Mouse (Mus musculus): ENCODE measurements around the gene Prl8a9.

DNA sequence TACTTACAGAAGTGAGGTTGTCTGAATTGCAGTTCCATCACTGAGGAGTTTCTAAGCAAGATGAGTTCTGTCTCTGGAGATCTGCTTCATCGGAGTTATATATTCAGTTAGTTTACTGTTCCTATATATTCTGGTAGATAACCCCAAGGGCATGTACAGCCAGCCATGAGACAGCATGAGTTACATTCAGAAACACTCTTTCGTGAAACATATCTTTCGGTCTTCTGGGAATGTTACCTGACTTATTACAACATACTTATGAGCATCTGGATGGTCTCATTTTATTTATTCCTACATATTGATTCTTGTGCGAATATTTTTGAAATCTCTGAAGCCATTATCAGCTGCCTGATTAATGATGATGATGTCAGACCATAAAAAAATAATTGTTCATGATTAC, 51.3 kb downstream of the Prl8a9 start, which contains the start of gene Prl8a8:
- TF ChIP-seq CTCF (IDR thresholded peaks at IDR 0.05; ENCODE audit: low read depth, low read length): no peak
- no peak for TF ChIP-seq POLR2A (IDR thresholded peaks at IDR 0.05; ENCODE audit: extremely low read depth, insufficient read depth, low read length)

Measured in liver, adult 2 months (tissue).